Mouse (Mus musculus): ENCODE data around the gene Eif3k.

- TF ChIP-seq CHD2 (IDR thresholded peaks at IDR 0.05; ENCODE audit: low read depth, low read length) (no peak), ZNF384 (IDR thresholded peaks at IDR 0.05; ENCODE audit: low read depth, low read length) (no peak), ZC3H11A (IDR thresholded peaks at IDR 0.05; ENCODE audit: borderline replicate concordance, low read depth, low read length) (no peak), MAFK (IDR thresholded peaks at IDR 0.05; ENCODE audit: insufficient read depth, low read depth, low read length) (no peak)
Observed at GRCm38 (mm10) chr7:28923865-28924291, 57.8 kb downstream of the Eif3k start.

All from ES-E14 (cell line).